In the genomic region with DNA sequence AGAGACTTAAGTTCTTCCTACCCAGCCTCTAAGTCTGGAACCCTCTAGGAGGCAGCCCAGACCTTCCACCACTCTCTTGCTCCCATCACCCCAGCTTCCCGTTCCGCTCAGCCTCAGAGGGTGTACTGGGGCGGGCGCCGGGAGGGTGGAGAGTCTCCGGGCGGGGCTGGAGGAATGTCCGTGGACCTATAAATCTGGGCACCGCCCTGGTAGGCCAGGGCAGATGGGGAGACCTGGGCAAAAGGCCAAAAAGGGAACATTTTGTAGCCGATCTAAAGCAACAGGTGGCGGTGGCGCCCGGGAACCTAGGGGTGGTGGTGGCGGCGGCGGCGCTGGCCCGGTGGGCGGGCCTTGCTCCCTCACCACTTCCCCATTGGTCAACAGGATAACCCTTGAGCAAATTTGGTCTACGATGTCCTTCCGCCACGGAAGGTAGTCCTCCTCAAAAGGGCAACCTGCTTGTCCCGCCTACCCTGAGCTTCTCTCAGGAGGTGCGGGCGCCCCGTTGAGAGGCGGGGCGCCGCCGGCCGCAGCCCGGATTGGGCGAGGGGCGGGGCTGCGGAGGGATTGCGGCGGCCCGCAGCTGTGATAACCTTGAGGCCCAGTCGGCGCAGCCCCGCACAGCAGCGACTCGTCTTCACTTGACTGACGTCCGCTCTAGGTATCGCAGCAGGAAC, we compare ENCODE assay signal across 7 mouse cellular contexts. TPM values are rescaled to one million over a fixed set of nuclear protein-coding genes. Genes with fewer than 3 reads are reported as not detected.
DNase-seq lines count a peak whose midpoint lies in the region; ATAC-seq lines count a peak whose summit lies in the region.

A gene (plus strand): TSS at position 411 of the 677 bp plus-strand sequence.

- H3K4me2 ChIP-seq in embryonic facial prominence, embryonic 11.5 days (ENCODE audit: low read depth, low read length), result peak within 1 kb of the TSS; percentile 81
- H3K4me2 ChIP-seq in midbrain, embryonic 13.5 days (replicated peaks), result peak within 1 kb of the TSS; percentile 93

- H3K9me3 ChIP-seq in embryonic facial prominence, embryonic 11.5 days (replicated peaks; ENCODE audit: control insufficient read depth, low read length), result no peaks in the 10 kb centered on the region
- H3K9me3 ChIP-seq in limb, embryonic 10.5 days (replicated peaks), result no peaks in the 10 kb centered on the region
- no peaks in the 10 kb centered on the region for H3K9me3 ChIP-seq in midbrain, embryonic 13.5 days

- DNase-seq in adrenal gland, postnatal 14 days, result peak; percentile 97
- peak; percentile 99 for DNase-seq in embryonic facial prominence, embryonic 11.5 days (ENCODE audit: low spot score)
- DNase-seq in kidney, adult 11 months, result peak; percentile 98
- DNase-seq in limb, embryonic 10.5 days (ENCODE audit: low spot score), result peak; percentile 98
- DNase-seq in spleen, adult 12 weeks (ENCODE audit: low spot score), result peak; percentile 83

- H3K27me3 ChIP-seq in embryonic facial prominence, embryonic 11.5 days (ENCODE audit: control insufficient read depth, insufficient read depth, low read length), result no peaks in the 10 kb centered on the region
- H3K27me3 ChIP-seq in limb, embryonic 10.5 days (ENCODE audit: low read depth, poor library complexity, severe bottlenecking), result no peaks in the 10 kb centered on the region
- no peaks in the 10 kb centered on the region for H3K27me3 ChIP-seq in midbrain, embryonic 13.5 days

- no peaks in the 10 kb centered on the region for H3K36me3 ChIP-seq in embryonic facial prominence, embryonic 11.5 days (replicated peaks; ENCODE audit: control insufficient read depth, insufficient read depth, low read depth, low read length)
- peaks cover 38% of the 10 kb centered on the region for H3K36me3 ChIP-seq in limb, embryonic 10.5 days
- H3K36me3 ChIP-seq in midbrain, embryonic 13.5 days, result peaks cover 13% of the 10 kb centered on the region

- H3K4me1 ChIP-seq in embryonic facial prominence, embryonic 11.5 days (ENCODE audit: control insufficient read depth, insufficient read depth, low read length), result peaks cover 2% of the 10 kb centered on the region; the same call in 1 of the 2 replicates
- H3K4me1 ChIP-seq in limb, embryonic 10.5 days, result peaks cover 41% of the 10 kb centered on the region
- peaks cover 34% of the 10 kb centered on the region for H3K4me1 ChIP-seq in midbrain, embryonic 13.5 days (replicated peaks)

- H3K27ac ChIP-seq in embryonic facial prominence, embryonic 11.5 days (replicated peaks; ENCODE audit: low read depth, low read length), result peak within 1 kb of the TSS; percentile 91
- peak within 1 kb of the TSS; percentile 98 for H3K27ac ChIP-seq in limb, embryonic 10.5 days
- peak within 1 kb of the TSS; percentile 98 for H3K27ac ChIP-seq in midbrain, embryonic 13.5 days

- peak; percentile 91 for ATAC-seq in embryonic facial prominence, embryonic 11.5 days (replicated peaks; ENCODE audit: insufficient number of reproducible peaks, low FRiP score, low TSS enrichment, low read depth)
- ATAC-seq in granulocyte monocyte progenitor cell, adult 5-6 weeks (replicated peaks; ENCODE audit: poor library complexity, severe bottlenecking), result peak; percentile 57
- ATAC-seq in midbrain, embryonic 13.5 days, result peak; percentile 91

- H3K9ac ChIP-seq in embryonic facial prominence, embryonic 11.5 days (replicated peaks; ENCODE audit: low read length), result peak within 1 kb of the TSS; percentile 78
- H3K9ac ChIP-seq in midbrain, embryonic 13.5 days (replicated peaks), result peak within 1 kb of the TSS; percentile 90

- peak within 1 kb of the TSS; percentile 63 for H3K4me3 ChIP-seq in embryonic facial prominence, embryonic 11.5 days (ENCODE audit: low read depth, low read length)
- peak within 1 kb of the TSS; percentile 85 for H3K4me3 ChIP-seq in limb, embryonic 10.5 days
- peak within 1 kb of the TSS; percentile 82 for H3K4me3 ChIP-seq in midbrain, embryonic 13.5 days (replicated peaks)

- WGBS in embryonic facial prominence, embryonic 11.5 days, result 0% methylated on average over 34 of the region's 46 CpGs
- under 1% methylated on average over 46 of the region's 46 CpGs for WGBS in limb, embryonic 10.5 days
- WGBS in midbrain, embryonic 13.5 days, result under 1% methylated on average over 46 of the region's 46 CpGs

RNA-seq across cellular contexts. Expression of the gene that starts here (rescaled TPM):
- total RNA-seq in adrenal gland, postnatal 14 days (2021), result 647 and 658 TPM in 2 replicates
- polyA plus RNA-seq in embryonic facial prominence, embryonic 11.5 days (2014; fragmentation: Nextera tagmentation; extraction: Ambion mirVana), result 1,805 and 1,941 TPM in 2 replicates
- total RNA-seq in granulocyte monocyte progenitor cell, adult 5-6 weeks (2014; fragmentation: Nextera tagmentation), result 513 and 525 TPM in 2 replicates
- total RNA-seq in granulocyte monocyte progenitor cell, adult 5-6 weeks (2017), result 1,005 and 1,006 TPM in 2 replicates
- polyA plus RNA-seq in limb, embryonic 10.5 days (2016; fragmentation: Nextera tagmentation; extraction: Ambion mirVana), result 2,645 and 3,210 TPM in 2 replicates
- polyA plus RNA-seq in midbrain, embryonic 13.5 days (2015; fragmentation: Nextera tagmentation; extraction: Ambion mirVana), result 1,400 and 1,429 TPM in 2 replicates

Comparison
In these comparisons a context has a peak if more than half of its experiments do, and no peak if none do; other contexts are left out.
1. Peak in every context shown above with its lines: DNase-seq, ATAC-seq, H3K4me3 ChIP-seq and H3K27ac ChIP-seq.